Mouse (Mus musculus): ENCODE measurements around the gene Myadm. TPM values are rescaled to one million over a fixed set of nuclear protein-coding genes. Genes with fewer than 3 reads are reported as not detected.

The Myadm gene
- total and polyA plus RNA-seq, 3 experiments, result 0.62 to 7.4 TPM; not detected in 1

DNA sequence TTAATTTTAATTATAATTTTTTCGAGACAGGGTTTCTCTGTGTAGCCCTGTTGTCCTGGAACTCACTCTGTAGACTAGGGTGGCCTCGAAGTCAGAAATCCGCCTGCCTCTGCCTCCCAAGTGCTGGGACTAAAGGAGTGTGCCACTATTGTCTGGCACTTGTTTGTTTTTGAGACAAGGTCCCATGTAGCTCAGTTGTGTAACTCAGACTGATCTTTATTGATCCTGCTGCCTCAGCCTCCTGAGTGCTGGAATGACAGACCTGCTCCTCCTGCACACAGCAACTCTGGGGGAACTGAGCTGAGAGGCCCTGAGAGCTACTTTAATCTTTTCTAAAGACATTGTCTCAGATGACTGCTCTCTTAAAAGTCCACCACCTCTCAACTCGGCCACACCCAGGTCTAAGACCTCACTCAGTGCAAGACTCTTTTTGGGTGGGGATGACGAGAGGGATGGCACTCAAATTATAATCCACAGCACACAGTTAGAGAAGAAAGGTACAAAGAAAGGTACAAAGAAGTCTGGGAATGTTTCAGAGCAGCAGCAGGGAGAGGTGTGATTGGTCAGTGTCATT, 8.7 kb upstream of the Myadm start:
- H3K27ac ChIP-seq (ENCODE audit: control insufficient read depth, low read depth, low read length), result no peak overlapping the region
- peaks cover 0 to 12% of the 10 kb centered on the region in 2 experiments; a peak in 2 of 4 replicates for H3K36me3 ChIP-seq (ENCODE audit: control insufficient read depth in 1 of 2, insufficient read depth in 2 of 2, low read length in 2 of 2)
- no peak for DNase-seq (ENCODE audit: low read depth, low spot score)
- H3K79me2 ChIP-seq (ENCODE audit: control insufficient read depth, insufficient read depth, low read length, poor library complexity), result no peaks in the 10 kb centered on the region
- no peak overlapping the region for H3K4me3 ChIP-seq (ENCODE audit: control insufficient read depth in 1 of 2, insufficient read depth in 1 of 2, low read depth in 2 of 2, low read length in 2 of 2)
- no peaks in the 10 kb centered on the region for H3K9me3 ChIP-seq (replicated peaks; ENCODE audit: insufficient read depth, low read length)
- no peaks in the 10 kb centered on the region; a peak in 1 of 4 replicates for H3K27me3 ChIP-seq (ENCODE audit: control insufficient read depth in 1 of 2, insufficient read depth in 2 of 2, low read length in 2 of 2)
- H3K4me1 ChIP-seq (ENCODE audit: control insufficient read depth in 1 of 2, insufficient read depth in 2 of 2, low read length in 2 of 2), result peaks cover 0 to 14% of the 10 kb centered on the region in 2 experiments; a peak in 2 of 4 replicates
- TF ChIP-seq ZC3H11A (IDR thresholded peaks at IDR 0.05; ENCODE audit: low read depth, low read length), result no peak
- no peak for TF ChIP-seq E2F4 (IDR thresholded peaks at IDR 0.05; ENCODE audit: borderline replicate concordance, low read depth, low read length)
- TF ChIP-seq ZKSCAN1 (IDR thresholded peaks at IDR 0.05; ENCODE audit: low read depth, low read length), result no peak
- no peak for TF ChIP-seq JUND (IDR thresholded peaks at IDR 0.05; ENCODE audit: low read depth, low read length)
- TF ChIP-seq POLR2A (IDR thresholded peaks at IDR 0.05; ENCODE audit: control insufficient read depth in 1 of 2, insufficient read depth in 1 of 2, low read depth in 1 of 2, low read length in 2 of 2, poor library complexity in 1 of 2), result no peak
- TF ChIP-seq EP300 (IDR thresholded peaks at IDR 0.05; ENCODE audit: low read depth in 1 of 2, low read length in 2 of 2), result no peak
- no peak for TF ChIP-seq TBP (IDR thresholded peaks at IDR 0.05; ENCODE audit: low read depth, low read length)
- TF ChIP-seq NELFE (IDR thresholded peaks at IDR 0.05; ENCODE audit: low read depth, low read length), result no peak
- no peak for TF ChIP-seq GABPA (IDR thresholded peaks at IDR 0.05; ENCODE audit: low read depth, low read length)
- no peak for TF ChIP-seq ELF1 (IDR thresholded peaks at IDR 0.05; ENCODE audit: low read depth, low read length)
- TF ChIP-seq MAX (IDR thresholded peaks at IDR 0.05; ENCODE audit: low read length), result no peak
- TF ChIP-seq BHLHE40 (IDR thresholded peaks at IDR 0.05; ENCODE audit: borderline replicate concordance, low read depth, low read length), result no peak
- TF ChIP-seq TCF12 (IDR thresholded peaks at IDR 0.05; ENCODE audit: low read depth, low read length), result no peak
- TF ChIP-seq UBTF (IDR thresholded peaks at IDR 0.05; ENCODE audit: borderline replicate concordance, insufficient read depth, low read depth, low read length), result no peak
- no peak for TF ChIP-seq ETS1 (IDR thresholded peaks at IDR 0.05; ENCODE audit: low read depth, low read length)
- H3K9ac ChIP-seq (ENCODE audit: control insufficient read depth, low read depth, low read length, poor library complexity, severe bottlenecking), result no peak overlapping the region

DNA sequence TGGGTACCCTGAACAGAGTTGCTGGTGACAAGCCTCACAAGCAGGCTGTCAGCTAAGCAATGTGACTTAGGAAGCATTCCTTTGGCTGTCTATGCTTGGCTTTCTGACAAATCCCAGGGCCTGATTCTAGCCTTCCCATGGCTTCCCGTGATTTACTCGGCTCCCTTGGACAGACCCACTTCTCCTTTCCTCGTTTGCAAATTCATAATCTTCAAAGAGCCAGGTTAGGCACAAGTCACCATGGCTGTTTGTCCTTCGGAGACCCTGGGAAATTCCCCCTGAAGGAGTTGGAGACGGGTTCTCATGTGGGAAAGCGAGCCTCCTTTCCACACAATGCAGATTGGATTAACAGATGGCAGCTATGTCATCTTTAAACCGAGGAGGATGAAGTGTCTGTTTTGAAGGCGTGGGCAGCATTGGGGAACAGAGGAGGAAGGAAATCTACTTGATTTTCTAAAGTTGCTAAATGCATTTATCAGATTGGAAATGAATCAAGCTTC, 8.2 kb upstream of the Myadm start:
- Histone ChIP-seq H3K4me3 (ENCODE audit: control insufficient read depth in 1 of 2, insufficient read depth in 1 of 2, low read depth in 2 of 2, low read length in 2 of 2) (no peak overlapping the region), H3K27ac (ENCODE audit: control insufficient read depth, low read depth, low read length) (no peak overlapping the region), H3K79me2 (ENCODE audit: control insufficient read depth, insufficient read depth, low read length, poor library complexity) (no peaks in the 10 kb centered on the region), H3K27me3 (ENCODE audit: control insufficient read depth in 1 of 2, insufficient read depth in 2 of 2, low read length in 2 of 2) (no peaks in the 10 kb centered on the region; a peak in 1 of 4 replicates), H3K4me1 (ENCODE audit: control insufficient read depth in 1 of 2, insufficient read depth in 2 of 2, low read length in 2 of 2) (peaks cover 0 to 14% of the 10 kb centered on the region in 2 experiments; a peak in 2 of 4 replicates), H3K36me3 (ENCODE audit: control insufficient read depth in 1 of 2, insufficient read depth in 2 of 2, low read length in 2 of 2) (peaks cover 0 to 13% of the 10 kb centered on the region in 2 experiments; a peak in 2 of 4 replicates), H3K9me3 (replicated peaks; ENCODE audit: insufficient read depth, low read length) (no peaks in the 10 kb centered on the region), H3K9ac (ENCODE audit: control insufficient read depth, low read depth, low read length, poor library complexity, severe bottlenecking) (no peak overlapping the region)
- no peak for TF ChIP-seq MXI1 (IDR thresholded peaks at IDR 0.05; ENCODE audit: low read depth, low read length)
- TF ChIP-seq UBTF (IDR thresholded peaks at IDR 0.05; ENCODE audit: borderline replicate concordance, insufficient read depth, low read depth, low read length), result no peak
- no peak for TF ChIP-seq ZC3H11A (IDR thresholded peaks at IDR 0.05; ENCODE audit: low read depth, low read length)
- TF ChIP-seq HCFC1 (IDR thresholded peaks at IDR 0.05; ENCODE audit: low read depth, low read length), result no peak
- TF ChIP-seq ETS1 (IDR thresholded peaks at IDR 0.05; ENCODE audit: low read depth, low read length), result no peak
- TF ChIP-seq USF2 (IDR thresholded peaks at IDR 0.05; ENCODE audit: borderline replicate concordance in 1 of 2, insufficient read depth in 1 of 2, low read depth in 1 of 2, low read length in 2 of 2), result no peak
- TF ChIP-seq ZKSCAN1 (IDR thresholded peaks at IDR 0.05; ENCODE audit: low read depth, low read length), result no peak
- no peak for TF ChIP-seq E2F4 (IDR thresholded peaks at IDR 0.05; ENCODE audit: borderline replicate concordance, low read depth, low read length)
- no peak for TF ChIP-seq POLR2AphosphoS2 (IDR thresholded peaks at IDR 0.05; ENCODE audit: low read length)
- no peak for TF ChIP-seq MAZ (IDR thresholded peaks at IDR 0.05; ENCODE audit: low read depth, low read length)
- TF ChIP-seq EP300 (IDR thresholded peaks at IDR 0.05; ENCODE audit: low read depth in 1 of 2, low read length in 2 of 2), result no peak
- TF ChIP-seq ELF1 (IDR thresholded peaks at IDR 0.05; ENCODE audit: low read depth, low read length), result no peak
- no peak for TF ChIP-seq GATA1 (IDR thresholded peaks at IDR 0.05; ENCODE audit: low read depth, low read length)
- no peak for TF ChIP-seq SMC3 (IDR thresholded peaks at IDR 0.05; ENCODE audit: low read depth, low read length)
- TF ChIP-seq MAX (IDR thresholded peaks at IDR 0.05; ENCODE audit: low read length), result no peak
- TF ChIP-seq BHLHE40 (IDR thresholded peaks at IDR 0.05; ENCODE audit: borderline replicate concordance, low read depth, low read length), result no peak
- no peak for DNase-seq (ENCODE audit: low read depth, low spot score)
